Mouse (Mus musculus) bone marrow, adult 2 months (tissue): ENCODE data around the gene Hmx1.

Source experiments
- CTCF ChIP-seq: fragments of 200-500 bp; IDR thresholded peaks from 2 replicates; pipeline ENCODE4 v1.5.1; 2011; ENCODE audit warnings: low read length, control low read depth; ENCODE audit not compliant: control insufficient read depth, insufficient read depth
- POLR2A ChIP-seq: fragments of 200-500 bp; IDR thresholded peaks from 2 replicates; pipeline ENCODE4 v1.6.1; 2011; ENCODE audit warnings: low read depth, mild to moderate bottlenecking, control low read depth, low read length, borderline replicate concordance; ENCODE audit not compliant: control insufficient read depth

DNA sequence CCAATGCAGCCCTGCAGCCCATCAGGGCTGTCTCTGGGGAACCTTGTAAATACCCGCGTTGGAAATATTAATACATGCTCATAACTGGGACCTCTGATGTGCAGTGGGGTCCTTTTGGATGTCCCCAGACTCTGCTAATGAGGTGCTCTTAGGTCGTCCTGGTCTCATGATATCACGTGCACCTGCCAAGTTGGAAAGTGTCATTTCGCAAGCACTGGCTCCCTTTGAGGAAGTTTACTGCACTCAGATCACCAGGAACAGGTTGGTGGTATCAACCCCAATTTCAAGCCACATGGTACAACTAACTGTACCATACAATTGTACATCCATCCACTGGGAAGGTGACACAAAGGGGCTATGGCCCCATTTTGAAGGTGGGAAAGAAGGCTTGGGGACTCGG lies 39.5 kb downstream of the Hmx1 start:
- no peak for TF ChIP-seq CTCF
- TF ChIP-seq POLR2A, result no peak
